Mouse (Mus musculus): ENCODE measurements around the gene Gng10.

DNA sequence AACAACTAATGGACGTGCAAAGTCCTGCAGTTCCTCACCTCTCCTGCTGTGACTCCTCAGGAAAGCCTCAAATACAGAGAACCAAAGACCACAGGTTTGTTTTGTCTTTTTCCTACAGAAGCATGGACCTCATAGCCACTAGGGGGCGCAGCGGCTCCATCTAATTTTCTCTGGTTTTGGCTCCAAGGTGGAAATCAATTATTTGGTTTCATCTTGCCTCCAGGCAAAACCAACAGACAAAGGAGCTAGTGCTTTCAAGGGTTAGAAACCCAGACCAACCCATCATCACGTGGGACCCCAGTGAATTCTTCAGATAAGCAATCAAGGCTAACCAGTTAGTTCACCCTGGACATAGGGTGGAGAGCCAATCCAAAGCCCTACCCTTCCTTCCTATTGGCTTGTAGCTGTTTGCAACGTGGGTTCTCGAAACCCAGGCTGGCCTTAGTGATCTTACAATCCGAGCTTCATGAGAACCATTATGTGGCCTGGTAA is 49.7 kb upstream of the Gng10 start:
- TF ChIP-seq NRF1 (IDR thresholded peaks at IDR 0.05; ENCODE audit: insufficient read depth, low read depth, low read length, poor library complexity, severe bottlenecking), result no peak
- peak; percentile 94 for TF ChIP-seq RAD21 (IDR thresholded peaks at IDR 0.05; ENCODE audit: low read depth, low read length)
- peak; percentile 82 to 97 (median 88) for TF ChIP-seq CTCF (IDR thresholded peaks at IDR 0.05 in 2 of 3, conservative IDR thresholded peaks at IDR 0.05 in 1 of 3; ENCODE audit: control insufficient read depth in 1 of 3, insufficient read depth in 1 of 3, low read depth in 2 of 3, low read length in 3 of 3, poor library complexity in 1 of 3, severe bottlenecking in 1 of 3)
- TF ChIP-seq POLR2A (IDR thresholded peaks at IDR 0.05; ENCODE audit: control insufficient read depth in 1 of 2, insufficient read depth in 1 of 2, low read depth in 1 of 2, low read length in 2 of 2, poor library complexity in 1 of 2), result no peak
- TF ChIP-seq MAFK (IDR thresholded peaks at IDR 0.05; ENCODE audit: borderline replicate concordance, low read depth, low read length), result no peak
- no peak for TF ChIP-seq NELFE (IDR thresholded peaks at IDR 0.05; ENCODE audit: low read depth, low read length)
- TF ChIP-seq GABPA (IDR thresholded peaks at IDR 0.05; ENCODE audit: low read depth, low read length), result no peak
- peak; percentile 80 for TF ChIP-seq ZC3H11A (IDR thresholded peaks at IDR 0.05; ENCODE audit: low read depth, low read length)
- TF ChIP-seq GATA1 (IDR thresholded peaks at IDR 0.05; ENCODE audit: low read depth, low read length), result peak; percentile 52
- no peak for TF ChIP-seq TCF12 (IDR thresholded peaks at IDR 0.05; ENCODE audit: low read depth, low read length)
- TF ChIP-seq CHD2 (IDR thresholded peaks at IDR 0.05; ENCODE audit: low read length), result no peak
